Mouse (Mus musculus) gastrocnemius, adult 18-20 months (tissue): ENCODE data around the gene Gtsf1. TPM values are rescaled to one million over a fixed set of nuclear protein-coding genes. Genes with fewer than 3 reads are reported as not detected.

Source experiments
- DNase-seq: peaks from one replicate; pipeline ENCODE4 v3.0.0; 2021; ENCODE audit warnings: low spot score
- total RNA-seq, 2 experiments: library from RNA; stranded (reverse); gene quantifications; 2 replicates each; pipeline ENCODE4 v1.2.3; 2021

Gene Gtsf1
- total RNA-seq, 2 experiments from 2014 or later: not detected

GRCm38 (mm10) chr15:103358278-103359121 lies 71.8 kb downstream of the Gtsf1 start:
- no peak for DNase-seq

- DNase-seq: no peak
These were observed 72.5 kb downstream of the Gtsf1 start for GRCm38 (mm10) chr15:103357817-103358216.

DNA sequence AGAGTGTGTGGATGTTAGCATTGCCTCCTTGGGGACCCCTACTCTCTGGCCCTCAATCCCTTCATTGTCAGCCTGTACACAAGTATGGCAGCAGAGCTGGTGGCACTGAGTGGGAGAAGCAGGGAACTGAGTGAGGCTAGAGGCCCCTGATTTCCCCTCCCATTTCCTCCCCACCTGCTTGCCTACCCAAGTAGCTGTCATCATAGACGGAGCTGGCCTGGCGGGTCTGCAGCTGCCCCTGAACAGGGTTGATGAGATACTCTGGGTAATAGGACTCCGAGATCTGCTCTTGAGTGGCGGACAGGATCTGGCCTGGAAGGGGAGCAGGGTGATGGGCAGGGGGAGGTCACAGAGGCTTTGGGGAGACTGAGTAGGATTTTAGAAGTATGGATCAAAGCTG lies 74.1 kb downstream of the Gtsf1 start:
- no peak for DNase-seq

GRCm38 (mm10) chr15:103355420-103355819 lies 74.8 kb downstream of the Gtsf1 start:
- DNase-seq: no peak

GRCm38 (mm10) chr15:103354690-103355089 lies 75.6 kb downstream of the Gtsf1 start:
- DNase-seq: no peak

- DNase-seq: no peak
These were observed 76.6 kb downstream of the Gtsf1 start for GRCm38 (mm10) chr15:103353511-103354256.

- DNase-seq: peak; percentile 48
These were observed 77.4 kb downstream of the Gtsf1 start for GRCm38 (mm10) chr15:103352856-103353255.

Other genes starting within 250 kb of the Gtsf1 start
- gene Cbx5, start 190.7 kb downstream of the Gtsf1 start, total RNA-seq: 10 to 100 TPM; 25.4 to 35.6 TPM
- gene Hnrnpa1, start 190.0 kb downstream of the Gtsf1 start, total RNA-seq: 10 to 100 TPM; 77.2 to 94.8 TPM
- not detected for gene Nfe2, start 172.1 kb downstream of the Gtsf1 start, total RNA-seq
- 10 to 100 TPM; 35.8 to 37.3 TPM for gene Copz1, start 157.8 kb downstream of the Gtsf1 start, total RNA-seq
- not detected for gene Gpr84, start 119.9 kb downstream of the Gtsf1 start, total RNA-seq
- gene Zfp385a, start 90.4 kb downstream of the Gtsf1 start, total RNA-seq: 10 to 100 TPM in 1 of 2 experiments, 1 to 10 TPM in 1; 7.9 to 32.1 TPM
- 1 to 10 TPM; 6.5 to 9.1 TPM for gene Itga5, start 63.7 kb downstream of the Gtsf1 start, total RNA-seq
- not detected for gene Gtsf2, start 18.0 kb upstream of the Gtsf1 start, total RNA-seq
- under 1 TPM; 0.71 to 0.90 TPM for gene Nckap1l, start 23.3 kb upstream of the Gtsf1 start, total RNA-seq
- under 1 TPM; 0.30 to 0.81 TPM for gene Pde1b, start 72.6 kb upstream of the Gtsf1 start, total RNA-seq
- gene Ppp1r1a, start 107.5 kb upstream of the Gtsf1 start, total RNA-seq: 100 to 1,000 TPM in 1 of 2 experiments, 10 to 100 TPM in 1; 92.3 to 143 TPM
- gene Glycam1, start 134.6 kb upstream of the Gtsf1 start, total RNA-seq: not detected